Mouse (Mus musculus) mesoderm, embryonic 11.5 days (tissue): ENCODE results near the gene Inpp5f.

Experiments
- DNase-seq: peaks from one replicate; pipeline ENCODE4 v3.0.0-alpha.2; 2012; ENCODE audit warnings: low read depth, low spot score

Gene Inpp5f

DNA sequence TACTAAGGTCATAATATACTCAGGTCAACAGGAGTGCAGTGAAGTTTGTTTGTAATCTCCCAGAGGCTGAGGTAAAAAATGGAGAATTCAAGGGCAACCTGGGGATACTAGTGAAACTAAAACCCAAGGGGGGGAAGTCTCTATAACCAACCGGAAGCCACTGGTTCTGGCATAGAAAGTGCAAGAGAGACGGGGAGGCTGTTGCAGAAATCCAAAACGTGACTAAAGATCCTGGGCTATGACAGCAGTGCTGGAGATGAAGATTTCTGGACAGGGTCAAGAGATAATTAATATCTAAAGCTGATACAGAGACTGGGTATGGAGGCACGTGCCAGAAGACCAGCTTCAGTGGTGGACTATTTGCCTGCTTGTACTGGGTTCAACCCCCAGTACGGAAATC, 126.9 kb downstream of the Inpp5f start:
- DNase-seq, result no peak

DNA sequence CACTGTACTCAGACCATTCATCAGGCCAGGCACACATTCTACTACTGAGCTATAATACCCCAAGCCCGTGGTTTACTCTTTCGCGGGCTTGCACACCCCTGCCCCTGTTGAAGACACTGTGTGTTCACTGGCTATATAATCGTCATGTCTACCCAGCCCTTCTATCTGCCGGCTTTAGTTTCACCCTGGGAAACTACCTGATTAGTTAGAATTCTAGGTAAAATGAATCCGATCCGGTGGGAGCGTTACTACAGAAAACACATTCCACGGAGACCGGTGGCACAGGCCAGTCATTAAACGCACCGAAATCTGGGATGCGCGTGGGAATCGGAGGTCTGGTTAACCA, 128.0 kb downstream of the Inpp5f start:
- no peak for DNase-seq

DNA sequence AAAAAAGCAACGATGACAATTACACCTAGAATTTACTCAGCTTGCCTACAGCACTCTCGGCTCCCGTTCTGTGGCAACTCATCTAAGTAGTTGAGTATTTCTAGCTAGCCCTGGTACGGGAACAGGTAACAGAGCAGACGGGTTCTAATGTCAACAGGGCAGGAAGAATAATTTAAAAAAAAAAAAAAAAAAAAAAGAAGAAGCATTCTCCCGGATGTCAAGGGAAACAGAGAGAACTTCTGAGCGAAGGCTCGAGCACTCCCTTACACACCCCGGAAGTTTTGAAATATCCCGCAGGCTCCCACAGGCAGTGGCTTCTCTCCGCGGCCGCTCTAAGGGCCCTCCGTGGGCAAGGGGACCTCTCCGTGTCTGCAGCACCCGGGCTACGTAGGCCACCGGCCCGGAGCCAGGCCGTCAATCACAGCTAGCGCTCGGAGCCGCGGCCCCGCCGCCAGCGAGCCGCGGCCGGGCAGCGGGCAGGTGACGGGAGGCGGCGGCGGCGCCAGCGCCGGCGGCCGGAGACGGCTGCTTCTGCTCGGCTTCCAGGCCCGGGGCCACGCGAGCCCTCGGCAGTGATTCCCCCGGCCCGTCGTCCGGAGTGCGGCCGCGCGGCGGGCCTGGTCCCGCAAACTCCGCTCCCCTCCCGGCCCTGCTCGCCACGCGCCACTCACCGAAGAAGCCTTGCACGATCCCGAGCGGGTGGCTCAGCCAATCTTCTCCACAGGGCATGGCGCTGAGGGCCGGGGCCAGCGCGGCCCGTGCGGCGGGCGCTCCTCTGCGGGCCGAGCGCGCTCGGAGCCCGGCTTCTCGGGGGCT, 128.5 kb downstream of the Inpp5f start:
- no peak for DNase-seq

DNA sequence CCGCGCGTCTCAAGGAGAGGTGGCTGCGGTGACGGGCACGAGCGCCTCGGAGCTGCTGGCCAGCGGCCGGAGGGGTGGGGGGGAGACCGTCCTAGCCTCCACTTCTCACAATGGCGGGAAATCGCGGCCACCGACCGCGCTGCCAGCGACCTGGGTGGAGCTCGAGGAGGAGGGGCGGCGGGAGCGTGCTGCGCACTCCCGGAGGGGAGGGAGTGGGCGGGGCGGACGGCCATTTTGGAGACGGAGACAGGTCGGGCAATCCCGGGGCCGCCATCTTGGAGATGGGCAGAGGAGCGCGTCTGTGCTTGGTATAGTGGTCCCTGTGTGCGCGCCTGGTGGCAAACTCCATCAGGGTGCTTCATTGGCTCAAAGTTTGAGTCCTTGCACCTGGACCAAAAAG, 129.2 kb downstream of the Inpp5f start, which contains the start of gene Mcmbp:
Mcmbp (minus strand) TSS at position 162 of the 400 bp plus-strand sequence.
- peak; percentile 97 for DNase-seq

DNA sequence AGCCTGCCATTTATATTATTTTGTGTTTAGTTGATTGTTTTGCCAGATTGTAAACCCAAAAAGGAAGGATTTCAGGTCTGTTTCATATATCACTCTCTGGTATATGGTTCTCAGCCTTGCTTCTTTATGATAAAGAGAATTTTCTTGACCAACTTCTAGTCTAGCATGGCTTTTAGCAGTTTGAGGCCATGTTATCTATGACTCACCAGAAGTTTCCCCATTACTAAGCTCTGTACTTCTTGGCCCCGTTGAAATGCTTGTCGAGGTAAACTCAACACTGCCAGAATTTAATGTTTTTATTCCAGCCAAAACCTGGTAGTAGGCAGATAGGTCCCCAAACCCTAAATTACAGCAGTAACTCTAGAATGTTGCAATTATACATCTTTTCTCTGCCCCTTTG, 132.8 kb downstream of the Inpp5f start:
- DNase-seq, result no peak

DNA sequence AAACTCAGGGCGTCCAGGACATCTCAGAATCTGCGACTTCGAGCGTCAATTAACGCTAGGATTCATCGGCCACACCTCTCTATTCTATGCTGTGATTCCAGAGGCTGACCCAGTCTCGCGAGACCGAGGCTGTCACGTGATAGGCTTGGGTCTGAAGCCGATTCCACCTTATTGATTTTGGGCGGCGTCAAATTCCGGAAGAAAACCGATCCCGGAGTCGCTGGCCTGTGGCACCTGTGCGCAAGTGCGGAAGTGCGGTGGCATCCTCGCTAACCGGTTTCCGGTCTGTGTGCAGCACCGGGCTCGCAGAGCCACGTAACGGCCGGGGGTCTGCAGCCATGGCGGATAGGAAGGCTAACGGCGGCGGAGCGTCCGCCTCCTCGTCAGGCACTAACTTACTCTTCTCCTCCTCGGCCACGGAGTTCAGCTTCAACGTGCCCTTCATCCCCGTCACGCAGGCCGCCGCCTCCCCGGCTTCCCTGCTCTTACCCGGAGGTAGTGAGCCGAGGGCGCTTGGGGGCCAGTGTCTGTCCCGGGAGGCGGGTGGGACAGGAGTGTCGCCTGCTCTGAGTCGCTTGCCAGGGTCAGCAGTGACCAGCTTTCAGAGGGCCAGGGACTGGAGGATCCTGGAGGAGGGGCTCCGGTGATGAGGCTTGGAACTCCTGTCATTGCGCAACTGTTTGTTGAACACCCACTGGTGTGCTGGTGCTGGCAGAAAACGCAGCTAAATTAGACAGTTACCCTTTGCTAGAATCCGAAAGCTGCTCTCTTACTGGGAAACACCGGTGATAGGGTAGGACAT, 133.8 kb downstream of the Inpp5f start, which contains the start of gene Sec23ip:
Sec23ip (plus strand) TSS at position 260 of the 802 bp plus-strand sequence.
- peak; percentile 99 for DNase-seq
